Mouse (Mus musculus): Measurements from ENCODE around the gene Dpp4.

Dpp4 gene

GRCm38 (mm10) chr2:62293846-62294245, 118.2 kb downstream of the Dpp4 start:
- no peak for DNase-seq (ENCODE audit: low spot score)

GRCm38 (mm10) chr2:62287532-62287931, 124.5 kb downstream of the Dpp4 start:
- DNase-seq (ENCODE audit: low spot score), result no peak

- peak; percentile 12 for DNase-seq (ENCODE audit: low spot score)
These were observed 126.2 kb downstream of the Dpp4 start for GRCm38 (mm10) chr2:62285847-62286246.

- DNase-seq (ENCODE audit: low spot score), result no peak
These were observed 127.0 kb downstream of the Dpp4 start for GRCm38 (mm10) chr2:62285026-62285425.

Measured in c-Kit-positive CD71-positive TER-119-positive erythroid progenitor cells, embryonic 14.5 days (primary cell).